Comparison of ENCODE assay signal across 27 mouse cellular contexts in the genomic region with DNA sequence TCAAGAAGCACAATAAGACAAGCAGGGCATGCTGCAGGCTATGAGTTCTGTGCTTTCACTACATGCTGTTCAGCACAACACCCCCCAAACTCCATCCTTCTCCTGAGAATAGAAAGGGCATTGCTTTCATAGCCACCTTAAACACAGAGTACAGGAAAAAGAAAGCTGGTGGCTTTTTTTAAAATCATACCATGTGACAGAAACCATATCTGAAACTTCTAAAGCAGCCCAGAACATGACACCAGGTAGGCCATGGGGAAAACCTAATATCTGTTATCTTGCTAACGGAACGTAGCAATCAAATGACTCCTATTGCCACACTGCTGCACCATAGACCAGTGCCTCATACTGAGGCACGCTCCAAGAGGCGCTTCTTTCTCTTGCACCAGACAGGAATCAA.
DNase-seq lines count a peak whose midpoint lies in the region; ATAC-seq and TF ChIP-seq lines count a peak whose summit lies in the region.
"Had no signal": no experiment of that assay in that cellular context is flagged by ENCODE, and none has a peak within 500 bp of the region (broad histone marks: within the 10 kb centered on the region; RNA-seq: fewer than 3 reads in every experiment).

No protein-coding gene starts in this region.

- H3K4me1 ChIP-seq in cerebellum, adult 2 months (ENCODE audit: control insufficient read depth, insufficient read depth, low read length), result peaks cover 3% of the 10 kb centered on the region; the same call in 1 of the 2 replicates
- H3K4me1 ChIP-seq: embryonic facial prominence, embryonic 12.5 days had no signal

- peak; percentile 25 for DNase-seq in A20 (ENCODE audit: low read depth, low spot score)
- DNase-seq in induced T-regulatory cell, adult 2 months (ENCODE audit: low read depth), result peak; percentile 69
- no peak for DNase-seq in layer of hippocampus, postnatal 25 days (ENCODE audit: extremely low spot score in 1 of 2, low spot score in 1 of 2)
- no peak for DNase-seq in layer of hippocampus, postnatal 36 days
- no peak for DNase-seq in cerebellum, adult 2 months
- DNase-seq: adrenal gland, adult 8-10 months; adrenal gland, postnatal 25 days; B cell, adult 2 months; cerebellum, adult 18-20 months; cerebellum, adult 9-11 months; cerebellum, postnatal 25 days; forebrain, postnatal 0 days; gastrocnemius, adult 2 months; gastrocnemius, postnatal 25 days; heart, adult 2 months; heart, postnatal 14 days; heart, postnatal 4 days; kidney, adult 18-20 months had no signal

- no peak overlapping the region for H3K4me3 ChIP-seq in cerebellum, adult 2 months (replicated peaks; ENCODE audit: insufficient read depth, low read depth, low read length)
- H3K4me3 ChIP-seq: embryonic facial prominence, embryonic 12.5 days; embryonic facial prominence, embryonic 15.5 days; gastrocnemius, adult 2 months; heart, adult 2 months; heart, embryonic 10.5 days; heart, embryonic 13.5 days had no signal

- 97% methylated on average over 4 of the region's 4 CpGs for WGBS in cerebellum, adult 2 months

- no peak for TF ChIP-seq CTCF in cerebellum, adult 2 months (IDR thresholded peaks at IDR 0.05; ENCODE audit: borderline replicate concordance, insufficient read depth, low read depth, low read length)

- TF ChIP-seq POLR2A in cerebellum, adult 2 months (IDR thresholded peaks at IDR 0.05; ENCODE audit: borderline replicate concordance, insufficient read depth, low read length), result no peak

- H3K27ac ChIP-seq in cerebellum, adult 2 months (ENCODE audit: insufficient read depth, low read length), result no peak overlapping the region
- H3K27ac ChIP-seq: embryonic facial prominence, embryonic 12.5 days; embryonic facial prominence, embryonic 15.5 days; gastrocnemius, adult 2 months; heart, adult 2 months; heart, embryonic 10.5 days; heart, embryonic 13.5 days; hindbrain, embryonic 14.5 days; hindbrain, postnatal 0 days had no signal

- peak; percentile 39 for ATAC-seq in CD4-positive, CD25-positive, alpha-beta regulatory T cell, adult 4 months
- ATAC-seq: forebrain, embryonic 14.5 days; forebrain, postnatal 0 days; hindbrain, postnatal 0 days; intestine, embryonic 16.5 days had no signal

- H3K27me3 ChIP-seq in cerebellum, adult 2 months (ENCODE audit: control insufficient read depth, insufficient read depth, low read length), result no peaks in the 10 kb centered on the region
- H3K27me3 ChIP-seq: embryonic facial prominence, embryonic 12.5 days; embryonic facial prominence, embryonic 15.5 days; heart, embryonic 13.5 days had no signal

Comparison
In these comparisons a context has a peak if more than half of its experiments do, and no peak if none do; other contexts are left out.
1. DNase-seq: peak in A20 (single experiment) and induced T-regulatory cell, adult 2 months (single experiment); none in layer of hippocampus, postnatal 25 days (0 of 2), layer of hippocampus, postnatal 36 days (0 of 2) and cerebellum, adult 2 months (0 of 2).